Mouse (Mus musculus): ENCODE results near the gene Tcf7l1. TPM values are rescaled to one million over a fixed set of nuclear protein-coding genes. Genes with fewer than 3 reads are reported as not detected.

Tcf7l1 gene
- polyA plus RNA-seq, 1 experiment from 2014 or later = 5.3 TPM

- H3K27ac ChIP-seq (ENCODE audit: low read length) = no peak overlapping the region
Measured at GRCm38 (mm10) chr6:72584154-72584553, 204.9 kb downstream of the Tcf7l1 start.

GRCm38 (mm10) chr6:72583211-72583839 lies 205.7 kb downstream of the Tcf7l1 start:
- no peak overlapping the region for H3K4me2 ChIP-seq (ENCODE audit: low read depth, low read length)
- H3K27me3 ChIP-seq (ENCODE audit: control insufficient read depth, insufficient read depth, low read depth, low read length) = no peaks in the 10 kb centered on the region
- no peaks in the 10 kb centered on the region for H3K36me3 ChIP-seq (ENCODE audit: control insufficient read depth, insufficient read depth)
- ATAC-seq (ENCODE audit: low read depth) = peak; percentile 24; the same call in 1 of the 2 replicates
- 61% methylated on average over 4 of the region's 4 CpGs for WGBS (ENCODE audit: insufficient replicate concordance)
- H3K27ac ChIP-seq (ENCODE audit: low read length) = no peak overlapping the region
- H3K4me1 ChIP-seq (ENCODE audit: control insufficient read depth, low read depth, low read length) = no peaks in the 10 kb centered on the region; the same call in 1 of the 2 replicates
- H3K9me3 ChIP-seq (replicated peaks; ENCODE audit: control insufficient read depth, low read length) = no peaks in the 10 kb centered on the region
- no peak overlapping the region for H3K9ac ChIP-seq (ENCODE audit: low read depth, low read length)
- H3K4me3 ChIP-seq (ENCODE audit: low read depth, low read length) = no peak overlapping the region

More at GRCm38 (mm10) chr6:72584154-72584553, 204.9 kb downstream of the Tcf7l1 start:
- Histone ChIP-seq H3K36me3 (ENCODE audit: control insufficient read depth, insufficient read depth) (no peaks in the 10 kb centered on the region), H3K4me3 (ENCODE audit: low read depth, low read length) (no peak overlapping the region), H3K4me2 (ENCODE audit: low read depth, low read length) (no peak overlapping the region), H3K4me1 (ENCODE audit: control insufficient read depth, low read depth, low read length) (no peaks in the 10 kb centered on the region; the same call in 1 of the 2 replicates), H3K9me3 (replicated peaks; ENCODE audit: control insufficient read depth, low read length) (no peaks in the 10 kb centered on the region), H3K9ac (ENCODE audit: low read depth, low read length) (no peak overlapping the region), H3K27me3 (ENCODE audit: control insufficient read depth, insufficient read depth, low read depth, low read length) (no peaks in the 10 kb centered on the region)
- WGBS (ENCODE audit: insufficient replicate concordance) = 63% methylated on average over 11 of the region's 11 CpGs
- peak; percentile 59 for ATAC-seq (ENCODE audit: low read depth)

- Histone ChIP-seq H3K4me2 (ENCODE audit: low read depth, low read length) (no peak overlapping the region), H3K4me1 (ENCODE audit: control insufficient read depth, low read depth, low read length) (no peaks in the 10 kb centered on the region; the same call in 1 of the 2 replicates), H3K36me3 (ENCODE audit: control insufficient read depth, insufficient read depth) (no peaks in the 10 kb centered on the region), H3K27me3 (ENCODE audit: control insufficient read depth, insufficient read depth, low read depth, low read length) (no peaks in the 10 kb centered on the region), H3K9ac (ENCODE audit: low read depth, low read length) (no peak overlapping the region), H3K9me3 (replicated peaks; ENCODE audit: control insufficient read depth, low read length) (no peaks in the 10 kb centered on the region), H3K27ac (ENCODE audit: low read length) (no peak overlapping the region), H3K4me3 (ENCODE audit: low read depth, low read length) (no peak overlapping the region)
- no peak for ATAC-seq (ENCODE audit: low read depth)
- 54% methylated on average over 11 of the region's 11 CpGs for WGBS (ENCODE audit: insufficient replicate concordance)
Measured at GRCm38 (mm10) chr6:72581625-72582382, 207.2 kb downstream of the Tcf7l1 start.

Other genes starting within 250 kb of the Tcf7l1 start
- 18.8 and 20.3 TPM in 2 replicates for gene Capg, start 244.9 kb downstream of the Tcf7l1 start, polyA plus RNA-seq (2015; fragmentation: Nextera tagmentation; extraction: Ambion mirVana)
- gene Elmod3, start 190.8 kb downstream of the Tcf7l1 start, polyA plus RNA-seq (2015; fragmentation: Nextera tagmentation; extraction: Ambion mirVana) = 4.5 and 4.7 TPM in 2 replicates
- 17.6 and 21.5 TPM in 2 replicates for gene Retsat, start 190.8 kb downstream of the Tcf7l1 start, polyA plus RNA-seq (2015; fragmentation: Nextera tagmentation; extraction: Ambion mirVana)
- gene Tgoln1, start 172.3 kb downstream of the Tcf7l1 start, polyA plus RNA-seq (2015; fragmentation: Nextera tagmentation; extraction: Ambion mirVana) = 15.5 and 16.8 TPM in 2 replicates
- 15.0 and 15.4 TPM in 2 replicates for gene Kcmf1, start 110.7 kb upstream of the Tcf7l1 start, polyA plus RNA-seq (2015; fragmentation: Nextera tagmentation; extraction: Ambion mirVana)
- 255 and 258 TPM in 2 replicates for gene Tmsb10, start 169.5 kb upstream of the Tcf7l1 start, polyA plus RNA-seq (2015; fragmentation: Nextera tagmentation; extraction: Ambion mirVana)